Mouse (Mus musculus) small intestine, adult 2 months (tissue): ENCODE measurements around the gene BC051142. TPM values are rescaled to one million over a fixed set of nuclear protein-coding genes. Genes with fewer than 3 reads are reported as not detected.
A peak's percentile ranks its signal among the peaks of the same experiment; 100 is the strongest.
"Not testable (repeated sequence)": the region's sequence is repeated elsewhere in the genome, so short reads cannot be mapped to it uniquely, and the experiment has no call there.

ENCODE experiments used
- H3K27ac ChIP-seq: fragments of 200-500 bp; 2 replicates; pipeline ENCODE4 v1.5.1; 2012; ENCODE audit warnings: low read depth, low read length, control low read depth, inconsistent platforms; ENCODE audit not compliant: insufficient read depth
- H3K27me3 ChIP-seq: fragments of 200-500 bp; 2 replicates; pipeline ENCODE4 v1.6.1; 2012; ENCODE audit warnings: mild to moderate bottlenecking, moderate library complexity, low read length, inconsistent platforms; ENCODE audit not compliant: control insufficient read depth, insufficient read depth
- H3K36me3 ChIP-seq: fragments of 200-500 bp; 2 replicates; pipeline ENCODE4 v1.6.1; 2012; ENCODE audit warnings: mild to moderate bottlenecking, low read length, control low read depth, inconsistent platforms; ENCODE audit not compliant: control insufficient read depth, insufficient read depth
- H3K4me1 ChIP-seq: fragments of 200-500 bp; 2 replicates; pipeline ENCODE4 v1.6.1; 2012; ENCODE audit warnings: low read length, inconsistent platforms, mixed read lengths; ENCODE audit not compliant: control insufficient read depth, insufficient read depth, insufficient read length
- H3K4me3 ChIP-seq: fragments of 200-500 bp; 2 replicates; pipeline ENCODE4 v1.5.1; 2012; ENCODE audit warnings: low read depth, mild to moderate bottlenecking, control low read depth, inconsistent platforms, low read length, moderate library complexity
- CTCF ChIP-seq: fragments of 200-500 bp; IDR thresholded peaks from 2 replicates; pipeline ENCODE4 v1.5.1; 2012; ENCODE audit warnings: low read depth, mild to moderate bottlenecking, control low read depth, inconsistent platforms, low read length, moderate library complexity, mixed read lengths; ENCODE audit not compliant: insufficient replicate concordance, insufficient read length; ENCODE audit errors: extremely low read depth
- POLR2A ChIP-seq: fragments of 200-500 bp; IDR thresholded peaks from 2 replicates; pipeline ENCODE4 v1.6.1; 2012; ENCODE audit warnings: low read depth, mild to moderate bottlenecking, control low read depth, inconsistent platforms, low read length, moderate library complexity
- WGBS: fragments of 180-500 bp; shearing (Covaris S2); methylation state at CpG from one replicate; pipeline ENCODE4 v1.1.7; 2018; 5-methylcytosine and 5-hydroxymethylcytosine counted together
- polyA plus RNA-seq: library from polyadenylated mRNA; depleted of rRNA; stranded (reverse); fragments of >200 nt; gene quantifications from 2 replicates; pipeline ENCODE4 v1.2.3, GENCODE M21; 2012

Gene BC051142
- polyA plus RNA-seq, 1 experiment = not detected

DNA sequence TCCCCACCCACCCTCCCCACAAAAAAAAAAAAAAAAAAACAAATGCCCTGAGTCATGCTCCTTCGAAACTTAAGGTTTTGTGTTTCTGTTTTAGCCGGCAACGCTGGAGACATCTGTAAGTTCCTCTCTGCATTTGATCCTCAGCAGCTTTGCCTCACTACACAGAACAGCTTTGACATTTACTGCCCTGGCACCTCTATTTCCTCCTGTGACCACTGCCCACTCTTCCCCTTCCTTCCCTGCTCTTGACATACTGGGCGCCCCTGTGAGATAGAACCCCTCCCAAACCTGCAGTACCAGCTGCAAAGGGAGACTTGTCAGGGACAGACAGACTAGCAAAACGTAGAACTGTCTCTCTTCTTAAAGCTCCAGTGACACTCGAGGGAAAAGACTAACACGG, 39.0 kb downstream of the BC051142 start:
- Histone ChIP-seq H3K27ac (no peak overlapping the region; the same call in 1 of the 2 replicates), H3K4me3 (no peak overlapping the region), H3K4me1 (peaks cover 8% of the 10 kb centered on the region; the same call in 1 of the 2 replicates), H3K36me3 (no peaks in the 10 kb centered on the region), H3K27me3 (no peaks in the 10 kb centered on the region)
- 47% methylated on average over 7 of the region's 7 CpGs for WGBS
- no peak for TF ChIP-seq POLR2A
- TF ChIP-seq CTCF = no peak

GRCm38 (mm10) chr17:34438588-34438987, 40.0 kb downstream of the BC051142 start:
- WGBS = 29% methylated on average over 1 of the region's 1 CpGs

GRCm38 (mm10) chr17:34439795-34440194, 41.2 kb downstream of the BC051142 start:
- 26% methylated on average over 3 of the region's 3 CpGs for WGBS
- no peak overlapping the region for H3K4me3 ChIP-seq
- no peaks in the 10 kb centered on the region for H3K36me3 ChIP-seq
- no peaks in the 10 kb centered on the region for H3K27me3 ChIP-seq
- H3K4me1 ChIP-seq = peaks cover 12% of the 10 kb centered on the region; the same call in 1 of the 2 replicates
- H3K27ac ChIP-seq = no peak overlapping the region
- TF ChIP-seq POLR2A = no peak
- peak; percentile 36; the same call in 1 of the 2 replicates for TF ChIP-seq CTCF

More at GRCm38 (mm10) chr17:34438588-34438987, 40.0 kb downstream of the BC051142 start:
- H3K4me1 ChIP-seq = peaks cover 12% of the 10 kb centered on the region; the same call in 1 of the 2 replicates
- no peak overlapping the region for H3K4me3 ChIP-seq
- H3K27me3 ChIP-seq = no peaks in the 10 kb centered on the region
- no peaks in the 10 kb centered on the region for H3K36me3 ChIP-seq
- no peak overlapping the region for H3K27ac ChIP-seq
- TF ChIP-seq POLR2A = no peak
- TF ChIP-seq CTCF = no peak

GRCm38 (mm10) chr17:34441990-34442389, 43.4 kb downstream of the BC051142 start:
- Histone ChIP-seq H3K27me3 (no peaks in the 10 kb centered on the region), H3K4me3 (no peak overlapping the region), H3K27ac (peak overlapping the region; percentile 51), H3K36me3 (no peaks in the 10 kb centered on the region), H3K4me1 (peaks cover 12% of the 10 kb centered on the region; the same call in 1 of the 2 replicates)
- TF ChIP-seq CTCF = no peak
- no peak for TF ChIP-seq POLR2A
- 31% methylated on average over 7 of the region's 7 CpGs for WGBS

DNA sequence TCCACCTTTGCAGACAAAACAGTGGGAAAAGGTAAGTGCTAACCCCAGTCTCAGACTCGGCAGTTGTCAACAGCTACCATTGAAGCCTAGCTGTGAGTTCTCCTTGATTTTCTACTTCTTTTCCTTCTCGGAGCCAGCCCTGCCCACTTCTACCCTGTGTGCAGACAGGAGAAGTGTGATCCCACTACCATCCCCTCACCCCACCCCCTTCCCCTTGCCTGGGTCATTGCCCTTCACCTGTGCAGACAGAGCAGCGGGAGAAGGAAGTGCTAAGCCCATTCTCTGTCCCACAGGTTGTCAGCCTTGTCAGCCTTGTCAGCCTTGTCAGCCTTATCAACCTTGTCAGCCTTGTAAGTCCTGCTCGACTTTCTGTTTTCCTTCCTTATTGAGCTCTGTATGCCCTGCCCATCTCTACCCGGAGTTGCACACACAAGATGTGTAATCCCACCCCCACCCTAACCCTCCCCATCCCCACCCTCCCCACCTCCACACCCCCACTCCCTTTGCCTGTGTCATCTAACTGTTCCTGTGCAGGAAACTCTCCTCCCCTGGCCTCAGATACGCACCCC, 49.9 kb downstream of the BC051142 start:
- Histone ChIP-seq H3K4me3 (no peak overlapping the region; the same call in 1 of the 2 replicates), H3K4me1 (peaks cover 7% of the 10 kb centered on the region; the same call in 1 of the 2 replicates), H3K27ac (0 out of 2 replicates have a peak overlapping the region, but pooled peaks have one; percentile 7), H3K27me3 (no peaks in the 10 kb centered on the region), H3K36me3 (no peaks in the 10 kb centered on the region)
- no peak for TF ChIP-seq CTCF
- TF ChIP-seq POLR2A = no peak
- 15% methylated on average over 6 of the region's 6 CpGs for WGBS

DNA sequence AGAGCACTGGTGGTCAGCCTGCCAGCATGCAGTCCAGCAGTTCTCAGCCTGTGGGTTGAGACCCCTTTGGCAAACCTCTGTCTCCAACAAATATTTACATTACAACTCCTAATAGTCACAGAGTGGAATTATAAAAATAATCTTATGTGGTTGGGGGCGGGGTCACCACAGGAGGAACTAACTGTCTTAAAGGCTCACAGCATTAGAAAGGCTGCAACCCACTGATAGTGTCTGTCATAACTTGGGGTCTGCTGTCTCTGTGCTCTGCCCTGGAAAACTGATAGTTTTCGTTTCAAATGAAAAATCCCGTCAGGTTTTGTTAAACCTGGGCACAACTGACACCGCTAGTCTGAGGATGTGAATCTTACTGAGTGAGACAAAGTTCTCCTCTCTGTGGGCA, 59.0 kb downstream of the BC051142 start:
- TF ChIP-seq CTCF (no peak), POLR2A (no peak)
- H3K27ac ChIP-seq = peak overlapping the region; percentile 32
- H3K36me3 ChIP-seq = no peaks in the 10 kb centered on the region
- H3K4me1 ChIP-seq = no peaks in the 10 kb centered on the region; the same call in 1 of the 2 replicates
- WGBS = 58% methylated on average over 4 of the region's 4 CpGs
- H3K4me3 ChIP-seq = no peak overlapping the region
- no peaks in the 10 kb centered on the region for H3K27me3 ChIP-seq

DNA sequence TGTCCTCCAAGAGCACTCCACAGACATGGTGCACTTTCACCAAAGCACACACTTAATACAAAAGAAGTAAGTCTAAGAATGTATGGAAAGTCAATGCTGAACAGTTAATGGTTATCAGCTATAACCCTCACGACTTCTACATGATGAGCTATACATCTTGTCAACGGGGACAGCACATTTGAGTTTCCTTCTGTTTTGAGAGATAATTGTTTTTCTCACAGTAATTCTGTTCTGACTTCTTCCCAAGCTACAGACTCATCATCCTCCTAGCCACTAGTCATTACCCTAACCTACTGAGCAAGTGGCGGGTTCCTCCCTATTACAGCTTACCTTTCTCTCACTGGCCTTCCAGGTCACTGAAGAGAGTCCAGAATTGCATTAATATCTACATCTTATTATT, 60.6 kb downstream of the BC051142 start:
- WGBS = 90% methylated on average over 3 of the region's 3 CpGs
- H3K27me3 ChIP-seq = no peaks in the 10 kb centered on the region
- H3K4me1 ChIP-seq = no peaks in the 10 kb centered on the region; the same call in 1 of the 2 replicates
- H3K36me3 ChIP-seq = no peaks in the 10 kb centered on the region
- TF ChIP-seq CTCF (no peak), POLR2A (no peak)
- no peak overlapping the region for H3K27ac ChIP-seq
- H3K4me3 ChIP-seq = no peak overlapping the region

- H3K27me3 ChIP-seq, H3K4me1 ChIP-seq, H3K27ac ChIP-seq, H3K4me3 ChIP-seq: not testable (repeated sequence)
- H3K36me3 ChIP-seq = peaks cover 35% of the 10 kb centered on the region
Measured at GRCm38 (mm10) chr17:34465906-34466305, 67.3 kb downstream of the BC051142 start.
